Mouse (Mus musculus): Measurements from ENCODE around the gene Ggnbp2. TPM values are rescaled to one million over a fixed set of nuclear protein-coding genes. Genes with fewer than 3 reads are reported as not detected.

The Ggnbp2 gene
- total RNA-seq, 2 experiments from 2014 or later: 48.3 to 48.8 TPM

Small RNAs within 50 kb of the gene (microRNA-seq; reads per million reads assigned to microRNA genes)
- gene Gm23564 (ENCODE audit: borderline number of aligned reads in 2 of 2): 0 reads per million in 2 experiments

Other genes starting within 250 kb of the Ggnbp2 start
- gene Mrm1, start 51.3 kb downstream of the Ggnbp2 start, total RNA-seq (2021): 10 to 100 TPM; 14.2 to 17.6 TPM
- gene Dhrs11, start 41.8 kb downstream of the Ggnbp2 start, total RNA-seq (2021): 100 to 1,000 TPM; 102 to 108 TPM
- gene Myo19, start 9.3 kb upstream of the Ggnbp2 start, total RNA-seq (2021): 1 to 10 TPM; 5.5 to 5.8 TPM
- gene Pigw, start 9.5 kb upstream of the Ggnbp2 start, total RNA-seq (2021): 1 to 10 TPM; 4.7 to 7.6 TPM
- 10 to 100 TPM in 1 of 2 experiments, 1 to 10 TPM in 1; 8.8 to 10.5 TPM for gene Znhit3, start 45.5 kb upstream of the Ggnbp2 start, total RNA-seq (2021)
- 10 to 100 TPM; 36.6 to 67.0 TPM for gene Car4, start 87.0 kb upstream of the Ggnbp2 start, total RNA-seq (2021)

All from heart, postnatal 36 days (tissue).